Comparison of ENCODE assay signal across 8 mouse cellular contexts in the genomic region with DNA sequence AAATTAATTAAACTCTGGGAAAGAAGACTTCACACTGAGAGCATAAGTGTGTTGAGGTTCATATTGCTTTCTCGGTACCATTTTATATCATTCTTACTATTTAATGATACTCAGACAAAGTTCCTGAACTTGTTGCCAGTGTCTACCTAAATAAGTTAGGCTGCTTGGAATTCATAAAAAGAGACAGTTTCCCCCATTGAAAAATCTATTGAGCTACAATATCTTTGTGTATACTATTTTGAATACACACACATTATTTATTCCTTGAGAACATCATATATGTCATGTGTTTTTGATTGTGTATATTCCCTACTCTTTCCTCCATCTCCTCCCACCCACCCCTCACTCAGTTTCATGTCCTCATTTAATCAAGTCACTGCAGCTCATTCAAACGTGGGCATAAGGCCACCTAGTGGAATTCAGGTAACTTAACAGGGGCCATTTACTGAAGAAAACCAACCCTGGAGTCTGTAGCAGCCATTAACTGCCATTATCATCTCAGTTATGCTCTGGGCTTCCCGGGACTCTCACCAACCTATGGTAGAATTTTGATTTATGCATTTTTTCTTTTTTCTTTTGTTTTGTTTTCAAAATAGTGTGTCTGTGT. TPM values are rescaled to one million over a fixed set of nuclear protein-coding genes. Genes with fewer than 3 reads are reported as not detected.
DNase-seq lines count a peak whose midpoint lies in the region; ATAC-seq and TF ChIP-seq lines count a peak whose summit lies in the region.
"Had no signal": no experiment of that assay in that cellular context is flagged by ENCODE, and none has a peak within 500 bp of the region (broad histone marks: within the 10 kb centered on the region; RNA-seq: fewer than 3 reads in every experiment).

No protein-coding gene starts in this region.

- H3K4me3 ChIP-seq in embryonic fibroblast, embryonic 13.5 days (ENCODE audit: insufficient read depth, low read length) = peak overlapping the region; percentile 49
- peak overlapping the region; percentile 50 for H3K4me3 ChIP-seq in lung, embryonic 16.5 days (ENCODE audit: low read length)
- H3K4me3 ChIP-seq: hindbrain, embryonic 15.5 days had no signal

- no peaks in the 10 kb centered on the region for H3K36me3 ChIP-seq in lung, embryonic 16.5 days (ENCODE audit: control insufficient read depth, insufficient read depth, low read length)
- H3K36me3 ChIP-seq: hindbrain, embryonic 15.5 days had no signal

- DNase-seq in 3T3-L1 (ENCODE audit: low read depth, low spot score) = peak; percentile 71
- peak; percentile 42 to 49 for DNase-seq in B cell, adult 2 months
- no peak for DNase-seq in cerebellum, adult 9-11 months
- DNase-seq in right cerebral cortex, postnatal 25 days = no peak
- DNase-seq in spleen, adult 18-20 months = no peak

- TF ChIP-seq POLR2A in embryonic fibroblast, embryonic 13.5 days (IDR thresholded peaks at IDR 0.05; ENCODE audit: low read depth, low read length) = no peak

- H3K9ac ChIP-seq in lung, embryonic 16.5 days (ENCODE audit: low read length) = peak overlapping the region; percentile 59
- H3K9ac ChIP-seq: hindbrain, embryonic 15.5 days had no signal

- no peaks in the 10 kb centered on the region for H3K4me1 ChIP-seq in embryonic fibroblast, embryonic 13.5 days (ENCODE audit: control insufficient read depth, insufficient read depth, low read length)
- H3K4me1 ChIP-seq in lung, embryonic 16.5 days (replicated peaks; ENCODE audit: control insufficient read depth, insufficient read depth, low read length) = peaks cover 4% of the 10 kb centered on the region; the same call in 1 of the 2 replicates
- H3K4me1 ChIP-seq: hindbrain, embryonic 15.5 days had no signal

- H3K27me3 ChIP-seq in lung, embryonic 16.5 days (ENCODE audit: control insufficient read depth, insufficient read depth, low read depth, low read length) = no peaks in the 10 kb centered on the region
- H3K27me3 ChIP-seq: hindbrain, embryonic 15.5 days had no signal

- ATAC-seq in lung, embryonic 16.5 days (ENCODE audit: low read depth) = no peak

- no peak for TF ChIP-seq CTCF in embryonic fibroblast, embryonic 13.5 days (IDR thresholded peaks at IDR 0.05; ENCODE audit: borderline replicate concordance, insufficient read depth, low read length)

- H3K9me3 ChIP-seq in lung, embryonic 16.5 days (ENCODE audit: control insufficient read depth, low read length) = no peaks in the 10 kb centered on the region
- H3K9me3 ChIP-seq: hindbrain, embryonic 15.5 days had no signal

- WGBS in lung, embryonic 16.5 days = 50% methylated on average over 3 of the region's 3 CpGs

- peak overlapping the region; percentile 65 for H3K4me2 ChIP-seq in lung, embryonic 16.5 days (ENCODE audit: low read depth, low read length)

- peak overlapping the region; percentile 69 for H3K27ac ChIP-seq in embryonic fibroblast, embryonic 13.5 days (ENCODE audit: insufficient read depth, low read length)
- H3K27ac ChIP-seq in lung, embryonic 16.5 days (ENCODE audit: low read length) = no peak overlapping the region; the same call in 1 of the 2 replicates
- H3K27ac ChIP-seq: hindbrain, embryonic 15.5 days had no signal

RNA-seq across cellular contexts. Expression of gene Gbp2, which starts 0.7 kb away (rescaled TPM):
- 17.9 and 27.3 TPM in 2 replicates for polyA plus RNA-seq in embryonic fibroblast, embryonic 13.5 days (2011; ENCODE audit: insufficient read length, low read depth, missing spikeins)
- polyA plus RNA-seq in lung, embryonic 16.5 days (2015; fragmentation: Nextera tagmentation; extraction: Ambion mirVana) = 3.0 and 3.1 TPM in 2 replicates

RNA-seq across cellular contexts. Expression of gene Gbp2b, which starts 26.4 kb away (rescaled TPM):
- polyA plus RNA-seq in embryonic fibroblast, embryonic 13.5 days (2011; ENCODE audit: insufficient read length, low read depth, missing spikeins) = not detected in 2 replicates
- polyA plus RNA-seq in lung, embryonic 16.5 days (2015; fragmentation: Nextera tagmentation; extraction: Ambion mirVana) = 0.06 TPM in 1 of 2 replicates, not detected in the other
- polyA plus RNA-seq: hindbrain, embryonic 15.5 days had no signal

Comparison
In these comparisons a context has a peak if more than half of its experiments do, and no peak if none do; other contexts are left out.
1. DNase-seq: peak in 3T3-L1 (single experiment) and B cell, adult 2 months (2 of 2); none in cerebellum, adult 9-11 months (single experiment), right cerebral cortex, postnatal 25 days (single experiment) and spleen, adult 18-20 months (0 of 2).